Mouse (Mus musculus): Measurements from ENCODE around the gene Bag3.

GRCm38 (mm10) chr7:128540111-128540510 is 16.7 kb downstream of the Bag3 start:
- TF ChIP-seq POLR2A (IDR thresholded peaks at IDR 0.05; ENCODE audit: extremely low read depth, insufficient read depth, low read length) (no peak), CTCF (IDR thresholded peaks at IDR 0.05; ENCODE audit: extremely low read depth, insufficient read depth, low read length) (no peak)
